Mouse (Mus musculus) bone marrow, adult 2 months (tissue): ENCODE data around the gene Casz1. TPM values are rescaled to one million over a fixed set of nuclear protein-coding genes. Genes with fewer than 3 reads are reported as not detected.

Experiments used
- H3K27ac ChIP-seq: fragments of 200-500 bp; 2 replicates; pipeline ENCODE4 v1.5.1; 2012; ENCODE audit warnings: low read depth, mild to moderate bottlenecking, control low read depth, inconsistent platforms, low read length; ENCODE audit not compliant: control insufficient read depth, poor library complexity, insufficient read depth
- H3K4me1 ChIP-seq: fragments of 200-500 bp; 2 replicates; pipeline ENCODE4 v1.6.1; 2011; ENCODE audit warnings: low read length; ENCODE audit not compliant: control insufficient read depth, insufficient read depth
- H3K4me3 ChIP-seq: fragments of 200-500 bp; replicated peaks from 2 replicates; pipeline ENCODE3; 2011; ENCODE audit warnings: mild to moderate bottlenecking, low read depth, low read length, control low read depth; ENCODE audit not compliant: control insufficient read depth
- CTCF ChIP-seq: fragments of 200-500 bp; IDR thresholded peaks from 2 replicates; pipeline ENCODE4 v1.5.1; 2011; ENCODE audit warnings: low read length, control low read depth; ENCODE audit not compliant: control insufficient read depth, insufficient read depth
- POLR2A ChIP-seq: fragments of 200-500 bp; IDR thresholded peaks from 2 replicates; pipeline ENCODE4 v1.6.1; 2011; ENCODE audit warnings: low read depth, mild to moderate bottlenecking, control low read depth, low read length, borderline replicate concordance; ENCODE audit not compliant: control insufficient read depth
- WGBS: fragments of 180-500 bp; shearing (Covaris S2); methylation state at CpG from one replicate; pipeline ENCODE4 v1.1.7; 2018; 5-methylcytosine and 5-hydroxymethylcytosine counted together
- polyA plus RNA-seq: library from polyadenylated mRNA; stranded (reverse); fragments of >200 nt; gene quantifications from 2 replicates; pipeline ENCODE4 v1.2.4, GENCODE M21; 2011; ENCODE audit warnings: low replicate concordance; ENCODE audit not compliant: missing spikeins, insufficient read depth, insufficient read length

Gene Casz1
- polyA plus RNA-seq, 1 experiment, result 2.7 TPM

DNA sequence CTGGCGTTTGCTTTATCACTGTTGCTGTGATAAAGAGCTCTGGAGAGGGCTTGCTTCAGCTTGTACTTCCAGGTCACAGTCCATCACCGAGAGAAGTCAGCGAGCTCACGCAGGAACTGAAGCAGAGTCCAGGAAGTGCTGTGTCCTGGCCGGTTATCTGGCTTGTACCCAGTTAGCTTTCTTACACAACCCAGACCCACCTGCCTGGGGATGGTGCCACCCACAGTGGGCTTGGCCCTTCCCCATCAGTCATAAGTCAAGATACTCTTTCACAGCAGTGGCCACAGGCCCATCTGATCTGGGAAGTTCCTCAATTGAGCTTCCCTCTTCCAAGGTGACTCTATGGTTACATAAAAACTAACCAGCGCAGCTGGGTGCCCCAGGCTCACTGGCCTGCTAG lies 31.6 kb upstream of the Casz1 start:
- no peak for TF ChIP-seq CTCF
- 25% methylated on average over 6 of the region's 6 CpGs for WGBS
- Histone ChIP-seq H3K4me3 (no peak overlapping the region), H3K4me1 (no peaks in the 10 kb centered on the region), H3K27ac (no peak overlapping the region)

DNA sequence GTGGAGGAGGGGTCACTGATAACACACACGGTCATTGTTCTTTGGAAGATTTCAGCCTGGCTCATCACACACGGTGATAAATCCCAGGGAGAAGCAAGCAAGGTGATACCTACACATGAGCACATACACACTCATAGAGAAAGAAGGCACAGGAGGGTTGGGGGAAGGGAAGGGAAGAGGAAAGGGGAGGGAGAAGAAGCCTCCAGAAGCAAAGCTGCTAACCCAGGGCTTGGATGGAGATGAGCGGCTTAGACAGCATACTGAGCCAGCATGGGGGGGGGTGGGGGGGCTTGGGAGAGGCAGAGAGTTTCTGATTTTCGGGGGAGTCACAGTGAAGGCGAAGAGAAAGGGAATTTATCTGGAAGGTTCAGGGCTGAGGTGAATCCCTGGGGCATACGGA lies 30.2 kb upstream of the Casz1 start:
- no peak for TF ChIP-seq CTCF
- no peak for TF ChIP-seq POLR2A
- WGBS, result 76% methylated on average over 6 of the region's 6 CpGs
- Histone ChIP-seq H3K4me3 (no peak overlapping the region), H3K27ac (no peak overlapping the region), H3K4me1 (no peaks in the 10 kb centered on the region)

DNA sequence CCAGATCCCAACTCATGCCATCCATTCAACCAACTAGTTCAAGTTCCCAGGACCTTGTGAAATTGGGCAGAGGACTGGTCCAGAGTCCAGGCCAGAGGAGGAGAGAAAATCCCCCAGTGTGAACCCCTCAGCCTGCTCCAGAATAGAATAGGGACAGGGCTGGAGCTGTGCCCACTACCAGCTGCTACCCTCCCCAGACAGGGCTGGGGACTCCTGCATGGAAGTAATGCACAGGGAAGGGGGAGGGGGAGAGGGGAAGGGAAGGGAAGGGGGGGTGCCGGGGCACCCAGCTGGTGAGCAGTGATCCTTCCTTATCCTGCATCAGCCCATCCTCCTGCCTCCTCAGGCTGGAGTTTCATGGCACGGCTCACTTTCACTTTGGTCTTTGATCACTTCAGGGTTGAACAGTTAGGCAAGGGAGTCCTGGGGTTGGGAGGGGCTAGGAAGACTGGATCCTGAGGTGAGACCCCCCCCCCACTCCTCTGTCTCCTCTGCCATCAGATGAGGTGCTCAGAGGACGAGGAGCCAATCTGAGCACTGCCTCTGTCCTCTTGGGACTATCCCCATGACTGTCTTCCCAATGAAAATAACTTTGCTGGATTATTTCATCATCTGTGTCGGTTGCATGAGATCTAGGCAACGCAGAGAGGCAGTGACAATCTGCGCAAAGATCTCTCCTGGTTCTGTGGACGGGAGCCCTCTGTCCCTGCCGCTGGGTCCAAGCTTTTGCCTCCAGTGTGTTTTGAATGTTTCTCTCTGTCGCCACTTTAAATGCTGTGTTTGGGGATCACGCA lies 28.6 kb upstream of the Casz1 start:
- Histone ChIP-seq H3K4me3 (no peak overlapping the region), H3K4me1 (no peaks in the 10 kb centered on the region), H3K27ac (no peak overlapping the region)
- 55% methylated on average over 10 of the region's 10 CpGs for WGBS
- TF ChIP-seq POLR2A, result no peak
- TF ChIP-seq CTCF, result no peak

DNA sequence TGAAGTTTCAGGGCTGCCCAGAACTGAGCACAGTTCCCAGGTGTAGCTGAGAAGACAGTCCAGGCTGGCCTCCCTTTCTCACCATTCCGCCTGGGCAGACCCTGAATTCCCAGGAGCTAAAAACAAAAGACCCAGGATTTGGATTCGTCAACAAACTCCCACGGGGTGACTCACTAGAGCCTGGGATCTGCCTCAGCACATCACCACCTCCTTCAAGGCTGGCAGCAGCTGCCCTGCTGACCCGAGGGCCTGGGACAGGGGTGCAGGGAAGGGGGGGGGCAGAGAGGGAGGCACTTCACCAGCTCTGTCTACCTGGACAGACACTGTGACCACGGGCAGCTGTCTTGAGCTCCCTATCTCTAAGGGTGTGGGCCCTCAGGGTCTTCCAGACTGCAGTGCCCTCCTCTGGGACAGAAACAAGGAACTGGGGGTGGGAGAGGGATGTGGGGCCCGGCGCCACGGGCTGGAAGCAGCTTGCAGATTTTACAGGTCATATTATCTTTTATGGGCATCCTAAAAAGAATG lies 24.1 kb upstream of the Casz1 start:
- TF ChIP-seq CTCF, result no peak
- TF ChIP-seq POLR2A, result no peak
- Histone ChIP-seq H3K27ac (no peak overlapping the region), H3K4me3 (no peak overlapping the region), H3K4me1 (no peaks in the 10 kb centered on the region)
- 55% methylated on average over 8 of the region's 8 CpGs for WGBS

DNA sequence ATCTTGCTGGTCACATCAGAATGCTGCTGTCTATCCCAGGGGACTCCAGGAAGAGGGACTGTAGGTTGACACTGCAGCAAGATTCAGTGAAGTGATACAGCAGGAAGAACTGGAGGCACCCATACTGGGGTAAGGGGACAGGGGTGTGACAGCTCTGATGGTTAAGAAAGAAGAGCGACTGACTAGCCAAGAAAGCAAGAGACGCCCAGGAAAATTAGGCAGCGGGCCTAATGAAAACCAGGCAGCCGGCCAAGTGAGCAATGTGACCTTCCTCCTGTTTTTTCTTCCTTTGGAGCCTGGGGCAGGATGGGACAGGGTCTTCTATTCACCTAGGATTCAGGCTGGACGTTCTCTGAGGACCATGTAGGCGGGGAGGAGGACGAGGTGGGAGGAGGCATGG lies 22.7 kb upstream of the Casz1 start:
- WGBS, result 70% methylated on average over 7 of the region's 7 CpGs
- Histone ChIP-seq H3K4me3 (no peak overlapping the region), H3K27ac (no peak overlapping the region), H3K4me1 (no peaks in the 10 kb centered on the region)
- TF ChIP-seq CTCF, result no peak
- no peak for TF ChIP-seq POLR2A

DNA sequence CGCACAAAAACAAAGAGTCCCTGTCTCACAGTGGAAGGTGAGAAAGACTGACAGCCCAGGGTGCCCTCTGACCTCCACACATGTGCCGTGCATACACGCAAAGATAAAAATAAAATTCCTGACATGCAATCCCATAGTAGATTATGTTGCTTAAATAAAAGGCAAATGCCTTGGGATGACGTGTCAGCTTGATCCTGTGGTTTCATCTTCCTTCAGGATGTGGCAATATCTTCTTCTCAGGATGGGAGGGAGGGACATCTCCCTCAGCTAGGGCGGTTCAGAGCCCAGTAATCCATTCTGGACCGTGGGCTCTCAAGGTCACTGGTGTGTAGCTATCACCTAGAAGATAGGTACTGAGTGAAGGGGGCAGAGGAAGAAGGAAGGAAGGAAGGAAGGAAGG lies 21.3 kb upstream of the Casz1 start:
- TF ChIP-seq CTCF (no peak), POLR2A (no peak)
- Histone ChIP-seq H3K27ac (no peak overlapping the region), H3K4me3 (no peak overlapping the region), H3K4me1 (no peaks in the 10 kb centered on the region)
- WGBS, result 72% methylated on average over 6 of the region's 6 CpGs

DNA sequence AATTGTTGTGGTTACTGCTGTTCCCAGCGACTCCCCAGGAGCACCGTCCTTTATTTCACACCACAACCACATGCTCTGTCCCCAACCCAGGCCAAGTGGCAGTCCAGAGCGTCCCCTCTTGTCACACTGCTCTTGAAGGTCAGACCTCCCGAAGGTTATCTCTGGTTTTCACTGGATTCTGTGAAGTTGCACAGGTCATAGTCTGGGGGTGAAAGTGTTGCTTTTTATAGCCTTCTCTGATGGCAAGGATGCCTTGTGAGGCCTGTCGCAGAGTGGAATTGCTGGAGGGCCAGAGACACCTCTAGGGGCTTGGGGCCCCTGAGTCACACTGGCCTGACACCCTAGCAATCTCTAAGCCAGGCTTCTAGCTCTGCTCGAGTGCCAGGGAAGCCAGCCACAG lies 20.5 kb upstream of the Casz1 start:
- no peaks in the 10 kb centered on the region for H3K4me1 ChIP-seq
- H3K4me3 ChIP-seq, result no peak overlapping the region
- H3K27ac ChIP-seq, result no peak overlapping the region
- 63% methylated on average over 6 of the region's 6 CpGs for WGBS
- no peak for TF ChIP-seq CTCF
- no peak for TF ChIP-seq POLR2A

DNA sequence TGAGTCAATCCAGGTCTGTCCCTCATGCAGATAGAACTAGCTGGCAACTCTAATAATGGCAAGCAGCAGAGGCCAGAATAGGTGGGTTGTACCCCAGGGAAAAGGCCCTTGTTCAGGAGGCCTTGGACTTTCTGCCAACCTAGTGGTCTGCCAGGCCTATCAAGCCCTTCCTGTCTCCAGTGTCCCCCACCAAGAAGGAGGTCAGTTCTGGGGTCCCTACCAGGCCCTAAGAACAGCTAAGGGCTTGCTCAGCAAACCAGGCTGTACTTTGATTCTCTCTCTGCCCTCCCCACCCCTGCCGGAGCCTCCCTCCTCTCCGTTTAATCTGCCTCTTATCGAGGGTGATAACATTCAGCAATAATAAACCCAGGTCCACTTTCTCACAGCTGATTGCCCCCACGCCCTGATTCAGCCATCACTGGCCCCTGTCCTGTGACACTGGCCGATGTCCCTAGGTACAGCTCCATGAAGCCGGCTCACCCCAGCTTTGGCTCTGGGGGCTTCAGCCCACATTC lies 19.1 kb upstream of the Casz1 start:
- TF ChIP-seq POLR2A, result no peak
- TF ChIP-seq CTCF, result no peak
- WGBS, result 83% methylated on average over 6 of the region's 6 CpGs

More for the DNA sequence above, 19.1 kb upstream of the Casz1 start:
- Histone ChIP-seq H3K4me3 (no peak overlapping the region), H3K27ac (no peak overlapping the region), H3K4me1 (no peaks in the 10 kb centered on the region)
